Mouse (Mus musculus): ENCODE measurements around the gene Gpx2. TPM values are rescaled to one million over a fixed set of nuclear protein-coding genes. Genes with fewer than 3 reads are reported as not detected.

The Gpx2 gene
- polyA plus RNA-seq, 1 experiment = not detected

DNA sequence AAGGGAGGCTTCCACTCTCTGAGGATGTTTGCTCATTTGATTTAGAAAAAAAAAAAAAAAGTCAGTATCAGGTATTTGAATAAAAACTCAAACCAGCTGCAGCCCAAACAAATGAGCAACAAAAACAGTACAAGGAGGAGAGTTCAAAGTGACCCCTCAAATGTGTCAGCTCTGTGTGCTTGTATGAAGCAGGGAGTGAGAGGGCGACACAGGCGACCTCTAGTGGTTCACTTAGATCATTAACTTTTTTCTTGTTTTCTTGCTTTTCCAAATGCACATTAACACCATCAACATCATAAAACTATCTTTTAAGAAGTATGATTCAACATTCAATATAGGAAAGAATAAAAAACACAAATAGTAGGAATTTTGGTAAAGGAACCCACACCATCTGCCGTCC is 37.4 kb upstream of the Gpx2 start:
- no peaks in the 10 kb centered on the region for H3K36me3 ChIP-seq (ENCODE audit: control insufficient read depth, insufficient read depth, low read length)
- H3K4me1 ChIP-seq (ENCODE audit: control insufficient read depth, insufficient read depth, low read length) = no peaks in the 10 kb centered on the region; the same call in 1 of the 2 replicates
- H3K4me3 ChIP-seq (ENCODE audit: control insufficient read depth, low read depth, low read length) = no peak overlapping the region
- TF ChIP-seq POLR2A (IDR thresholded peaks at IDR 0.05; ENCODE audit: control insufficient read depth, low read depth, low read length) (no peak), CTCF (IDR thresholded peaks at IDR 0.05; ENCODE audit: control insufficient read depth, insufficient read depth, insufficient replicate concordance, low read depth, low read length) (peak; percentile 16; the same call in 1 of the 2 replicates)
- H3K27me3 ChIP-seq (ENCODE audit: control insufficient read depth, insufficient read depth, low read length) = no peaks in the 10 kb centered on the region
- no peak overlapping the region for H3K27ac ChIP-seq (ENCODE audit: control insufficient read depth, insufficient read depth, low read depth, low read length)

GRCm38 (mm10) chr12:76825283-76825682 is 29.9 kb upstream of the Gpx2 start:
- H3K27me3 ChIP-seq (ENCODE audit: control insufficient read depth, insufficient read depth, low read length) = no peaks in the 10 kb centered on the region
- no peak overlapping the region for H3K4me3 ChIP-seq (ENCODE audit: control insufficient read depth, low read depth, low read length)
- TF ChIP-seq POLR2A (IDR thresholded peaks at IDR 0.05; ENCODE audit: control insufficient read depth, low read depth, low read length) (no peak), CTCF (IDR thresholded peaks at IDR 0.05; ENCODE audit: control insufficient read depth, insufficient read depth, insufficient replicate concordance, low read depth, low read length) (no peak)

DNA sequence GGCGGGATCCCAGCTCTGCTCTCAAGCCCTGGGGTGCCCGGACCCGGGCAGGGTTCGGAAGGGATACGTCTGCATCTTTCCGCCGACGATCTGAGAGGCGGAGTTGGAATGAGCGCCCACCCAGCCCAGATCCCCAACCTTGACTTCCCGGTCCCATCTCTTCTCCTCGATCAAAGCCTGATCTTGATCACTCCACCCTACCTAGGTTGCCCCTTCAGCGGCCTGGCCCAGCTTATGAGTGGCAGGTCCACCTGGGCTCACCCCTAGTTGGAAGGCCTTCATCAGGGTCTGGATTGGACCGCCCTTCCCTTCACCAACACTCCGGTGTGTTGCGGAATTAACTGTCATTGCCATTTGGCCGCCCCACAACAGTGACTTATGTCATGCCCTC is 27.3 kb upstream of the Gpx2 start, which contains the start of gene Rab15:
Gene Rab15, minus strand, starts transcription at position 258 of the 391 bp plus-strand sequence.
- H3K36me3 ChIP-seq (ENCODE audit: control insufficient read depth, insufficient read depth, low read length) = no peaks in the 10 kb centered on the region
- H3K27me3 ChIP-seq (ENCODE audit: control insufficient read depth, insufficient read depth, low read length) = no peaks in the 10 kb centered on the region
- peaks cover 12% of the 10 kb centered on the region for H3K4me1 ChIP-seq (ENCODE audit: control insufficient read depth, insufficient read depth, low read length)
- H3K4me3 ChIP-seq (ENCODE audit: control insufficient read depth, low read depth, low read length) = peak within 1 kb of the TSS; percentile 70
- no peak within 1 kb of the TSS for H3K27ac ChIP-seq (ENCODE audit: control insufficient read depth, insufficient read depth, low read depth, low read length)
- TF ChIP-seq POLR2A (IDR thresholded peaks at IDR 0.05; ENCODE audit: control insufficient read depth, low read depth, low read length) = no peak
- TF ChIP-seq CTCF (IDR thresholded peaks at IDR 0.05; ENCODE audit: control insufficient read depth, insufficient read depth, insufficient replicate concordance, low read depth, low read length) = no peak

More at GRCm38 (mm10) chr12:76825283-76825682, 29.9 kb upstream of the Gpx2 start:
- H3K36me3 ChIP-seq (ENCODE audit: control insufficient read depth, insufficient read depth, low read length) = no peaks in the 10 kb centered on the region
- peaks cover 12% of the 10 kb centered on the region for H3K4me1 ChIP-seq (ENCODE audit: control insufficient read depth, insufficient read depth, low read length)
- H3K27ac ChIP-seq (ENCODE audit: control insufficient read depth, insufficient read depth, low read depth, low read length) = no peak overlapping the region

GRCm38 (mm10) chr12:76822002-76822650 is 26.8 kb upstream of the Gpx2 start:
- Histone ChIP-seq H3K36me3 (ENCODE audit: control insufficient read depth, insufficient read depth, low read length) (no peaks in the 10 kb centered on the region), H3K27ac (ENCODE audit: control insufficient read depth, insufficient read depth, low read depth, low read length) (no peak overlapping the region), H3K27me3 (ENCODE audit: control insufficient read depth, insufficient read depth, low read length) (no peaks in the 10 kb centered on the region), H3K4me3 (ENCODE audit: control insufficient read depth, low read depth, low read length) (peak overlapping the region; percentile 70), H3K4me1 (ENCODE audit: control insufficient read depth, insufficient read depth, low read length) (peaks cover 12% of the 10 kb centered on the region)
- TF ChIP-seq CTCF (IDR thresholded peaks at IDR 0.05; ENCODE audit: control insufficient read depth, insufficient read depth, insufficient replicate concordance, low read depth, low read length) (no peak), POLR2A (IDR thresholded peaks at IDR 0.05; ENCODE audit: control insufficient read depth, low read depth, low read length) (no peak)

DNA sequence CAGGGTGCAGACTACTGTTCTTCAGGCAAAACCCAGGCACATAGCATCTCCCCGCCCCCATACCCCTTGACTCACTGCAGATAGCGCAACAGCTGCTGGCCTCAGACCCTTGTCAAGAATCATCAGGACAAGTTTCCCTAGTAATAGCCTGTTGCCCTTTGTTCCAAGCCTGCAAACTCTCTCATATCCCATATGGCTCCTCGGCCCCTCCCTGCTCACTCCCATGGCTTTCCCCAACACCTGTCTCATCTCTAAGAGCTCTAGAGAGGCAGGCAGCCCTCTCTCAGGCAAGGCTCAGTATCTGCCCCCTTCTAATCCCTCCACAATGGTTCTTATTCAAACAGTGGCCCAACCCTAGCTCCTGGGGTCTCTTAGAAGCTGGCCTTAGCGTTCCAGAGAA is 25.3 kb upstream of the Gpx2 start:
- Histone ChIP-seq H3K27ac (ENCODE audit: control insufficient read depth, insufficient read depth, low read depth, low read length) (no peak overlapping the region), H3K27me3 (ENCODE audit: control insufficient read depth, insufficient read depth, low read length) (no peaks in the 10 kb centered on the region), H3K4me1 (ENCODE audit: control insufficient read depth, insufficient read depth, low read length) (peaks cover 12% of the 10 kb centered on the region), H3K36me3 (ENCODE audit: control insufficient read depth, insufficient read depth, low read length) (no peaks in the 10 kb centered on the region), H3K4me3 (ENCODE audit: control insufficient read depth, low read depth, low read length) (no peak overlapping the region)
- TF ChIP-seq POLR2A (IDR thresholded peaks at IDR 0.05; ENCODE audit: control insufficient read depth, low read depth, low read length) (no peak), CTCF (IDR thresholded peaks at IDR 0.05; ENCODE audit: control insufficient read depth, insufficient read depth, insufficient replicate concordance, low read depth, low read length) (no peak)

DNA sequence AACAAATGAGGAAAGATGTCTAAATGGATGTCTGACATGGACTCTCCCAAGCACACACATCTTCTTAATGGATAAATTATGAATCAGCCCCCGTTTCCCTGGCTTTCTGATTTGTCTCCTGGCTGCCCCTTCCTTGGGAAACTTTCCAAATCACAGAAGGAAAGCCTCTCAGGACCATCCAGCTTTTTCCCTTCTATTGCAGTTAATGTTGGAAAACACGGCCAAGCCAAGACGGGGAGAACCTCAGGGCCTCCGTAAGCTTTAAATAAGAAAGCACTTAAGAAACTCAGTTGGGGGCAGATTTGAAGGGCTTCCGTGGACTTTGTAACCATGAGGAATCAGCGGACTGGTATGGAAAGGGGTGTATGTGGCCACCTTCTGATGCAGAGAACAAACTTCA is 24.5 kb upstream of the Gpx2 start:
- H3K4me1 ChIP-seq (ENCODE audit: control insufficient read depth, insufficient read depth, low read length) = peaks cover 12% of the 10 kb centered on the region
- H3K27ac ChIP-seq (ENCODE audit: control insufficient read depth, insufficient read depth, low read depth, low read length) = no peak overlapping the region
- TF ChIP-seq POLR2A (IDR thresholded peaks at IDR 0.05; ENCODE audit: control insufficient read depth, low read depth, low read length) = no peak
- no peak for TF ChIP-seq CTCF (IDR thresholded peaks at IDR 0.05; ENCODE audit: control insufficient read depth, insufficient read depth, insufficient replicate concordance, low read depth, low read length)
- H3K27me3 ChIP-seq (ENCODE audit: control insufficient read depth, insufficient read depth, low read length) = no peaks in the 10 kb centered on the region
- H3K36me3 ChIP-seq (ENCODE audit: control insufficient read depth, insufficient read depth, low read length) = no peaks in the 10 kb centered on the region
- no peak overlapping the region for H3K4me3 ChIP-seq (ENCODE audit: control insufficient read depth, low read depth, low read length)

DNA sequence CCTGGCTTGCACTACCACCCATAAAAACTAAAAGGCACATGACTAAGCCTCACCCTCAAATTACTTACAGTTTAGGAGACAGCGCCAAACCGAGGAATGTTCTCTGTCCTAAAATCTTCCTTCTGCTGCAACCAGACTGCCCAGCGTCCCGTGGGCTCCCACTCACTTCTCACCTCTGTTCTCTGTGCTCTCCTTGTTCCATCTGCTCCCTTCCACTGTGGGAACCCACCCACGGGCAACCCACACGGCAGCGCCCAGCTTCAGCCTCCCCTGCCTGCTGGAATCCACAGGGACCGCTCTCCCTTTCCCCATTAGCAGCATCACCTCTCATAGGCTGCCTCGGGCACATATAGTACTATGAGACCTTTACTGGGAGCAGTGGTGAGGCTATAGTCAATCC is 23.6 kb upstream of the Gpx2 start:
- H3K27ac ChIP-seq (ENCODE audit: control insufficient read depth, insufficient read depth, low read depth, low read length) = no peak overlapping the region
- peaks cover 12% of the 10 kb centered on the region for H3K4me1 ChIP-seq (ENCODE audit: control insufficient read depth, insufficient read depth, low read length)
- no peak overlapping the region for H3K4me3 ChIP-seq (ENCODE audit: control insufficient read depth, low read depth, low read length)
- H3K27me3 ChIP-seq (ENCODE audit: control insufficient read depth, insufficient read depth, low read length) = no peaks in the 10 kb centered on the region
- H3K36me3 ChIP-seq (ENCODE audit: control insufficient read depth, insufficient read depth, low read length) = no peaks in the 10 kb centered on the region
- TF ChIP-seq POLR2A (IDR thresholded peaks at IDR 0.05; ENCODE audit: control insufficient read depth, low read depth, low read length) (no peak), CTCF (IDR thresholded peaks at IDR 0.05; ENCODE audit: control insufficient read depth, insufficient read depth, insufficient replicate concordance, low read depth, low read length) (no peak)
